Mouse (Mus musculus): ENCODE results near the gene Trub1. TPM values are rescaled to one million over a fixed set of nuclear protein-coding genes. Genes with fewer than 3 reads are reported as not detected.

The Trub1 gene
- total RNA-seq, 4 experiments from 2014 or later, result 2.1 to 6.7 (median 5.4) TPM

GRCm38 (mm10) chr19:57494020-57494419, 41.3 kb downstream of the Trub1 start:
- no peak for DNase-seq (ENCODE audit: low spot score)

GRCm38 (mm10) chr19:57498110-57498743, 45.5 kb downstream of the Trub1 start:
- DNase-seq (ENCODE audit: low spot score), result no peak

- no peak for DNase-seq (ENCODE audit: low spot score)
Observed at GRCm38 (mm10) chr19:57498884-57499410, 46.2 kb downstream of the Trub1 start.

GRCm38 (mm10) chr19:57500254-57500653, 47.5 kb downstream of the Trub1 start:
- DNase-seq (ENCODE audit: low spot score), result no peak

- DNase-seq (ENCODE audit: low spot score), result no peak
Observed at GRCm38 (mm10) chr19:57503144-57503543, 50.4 kb downstream of the Trub1 start.

GRCm38 (mm10) chr19:57505048-57505932, 52.6 kb downstream of the Trub1 start:
- DNase-seq (ENCODE audit: low spot score), result no peak

GRCm38 (mm10) chr19:57506591-57506990, 53.9 kb downstream of the Trub1 start:
- DNase-seq (ENCODE audit: low spot score), result no peak

- DNase-seq (ENCODE audit: low spot score), result no peak
Observed at GRCm38 (mm10) chr19:57508261-57508788, 55.6 kb downstream of the Trub1 start.

- DNase-seq (ENCODE audit: low spot score), result peak; percentile 35
Observed at GRCm38 (mm10) chr19:57509758-57510319, 57.1 kb downstream of the Trub1 start.

GRCm38 (mm10) chr19:57510836-57511235, 58.1 kb downstream of the Trub1 start:
- no peak for DNase-seq (ENCODE audit: low spot score)

- DNase-seq (ENCODE audit: low spot score), result no peak
Observed at GRCm38 (mm10) chr19:57513123-57513522, 60.4 kb downstream of the Trub1 start.

- no peak for DNase-seq (ENCODE audit: low spot score)
Observed at GRCm38 (mm10) chr19:57521721-57522120, 69.0 kb downstream of the Trub1 start.

- no peak for DNase-seq (ENCODE audit: low spot score)
Observed at GRCm38 (mm10) chr19:57523363-57523762, 70.7 kb downstream of the Trub1 start.

- no peak for DNase-seq (ENCODE audit: low spot score)
Observed at GRCm38 (mm10) chr19:57525693-57526092, 73.0 kb downstream of the Trub1 start.

- no peak for DNase-seq (ENCODE audit: low spot score)
Observed at GRCm38 (mm10) chr19:57530212-57530611, 77.5 kb downstream of the Trub1 start.

GRCm38 (mm10) chr19:57534262-57534661, 81.5 kb downstream of the Trub1 start:
- DNase-seq (ENCODE audit: low spot score), result no peak

GRCm38 (mm10) chr19:57536512-57536911, 83.8 kb downstream of the Trub1 start:
- DNase-seq (ENCODE audit: low spot score), result no peak

GRCm38 (mm10) chr19:57537510-57538182, 84.9 kb downstream of the Trub1 start:
- DNase-seq (ENCODE audit: low spot score), result no peak

GRCm38 (mm10) chr19:57540118-57540517, 87.4 kb downstream of the Trub1 start:
- DNase-seq (ENCODE audit: low spot score), result no peak
